Mouse (Mus musculus) yolk sac, embryonic 10.5 days (tissue): ENCODE measurements around the gene Cmss1.
A peak's percentile ranks its signal among the peaks of the same experiment; 100 is the strongest.

Experiments
- DNase-seq: peaks from one replicate; pipeline ENCODE4 v3.0.0-alpha.2; 2017; ENCODE audit warnings: low spot score

Gene Cmss1

DNA sequence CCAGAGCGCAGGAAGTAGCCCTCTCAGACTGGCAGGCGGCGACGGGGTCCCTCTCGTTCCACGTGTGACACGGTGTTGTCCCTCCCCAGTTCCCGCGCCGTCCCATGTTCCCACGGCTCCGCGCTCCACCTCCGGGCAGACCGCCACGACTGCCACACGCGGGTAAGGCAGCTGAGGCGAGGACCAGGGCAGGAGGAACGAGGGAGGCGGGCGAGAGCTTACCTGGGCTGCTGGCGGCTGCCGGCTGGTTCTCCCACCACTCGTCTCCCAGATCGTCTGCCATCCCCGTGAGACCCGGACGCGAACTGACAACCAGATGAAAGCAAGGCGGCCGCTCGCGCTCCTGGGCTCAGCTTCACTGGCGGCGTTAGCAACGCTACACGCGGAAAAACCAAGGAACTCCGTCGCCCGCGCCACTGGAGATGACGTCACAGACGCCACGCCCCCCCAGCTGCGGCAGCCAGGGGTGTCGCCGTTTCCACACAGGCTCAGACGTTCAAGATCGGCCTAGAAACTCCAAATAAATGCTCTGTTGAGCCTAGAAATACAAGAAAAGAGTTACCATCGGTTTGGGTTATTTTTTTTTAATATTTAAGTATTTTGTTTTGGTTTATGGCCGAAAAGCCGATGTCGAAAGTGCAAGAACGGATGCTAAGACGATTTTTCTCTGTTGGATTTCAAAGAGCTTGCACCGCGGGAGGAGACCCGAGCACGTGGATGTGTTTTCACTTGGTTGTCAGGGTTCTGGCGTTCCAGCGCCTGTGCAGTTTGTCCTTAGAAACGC, at the start of gene Cmss1:
TSS of gene Cmss1 (minus strand) at position 421 of the 784 bp plus-strand sequence.
- DNase-seq, result peak; percentile 88

DNA sequence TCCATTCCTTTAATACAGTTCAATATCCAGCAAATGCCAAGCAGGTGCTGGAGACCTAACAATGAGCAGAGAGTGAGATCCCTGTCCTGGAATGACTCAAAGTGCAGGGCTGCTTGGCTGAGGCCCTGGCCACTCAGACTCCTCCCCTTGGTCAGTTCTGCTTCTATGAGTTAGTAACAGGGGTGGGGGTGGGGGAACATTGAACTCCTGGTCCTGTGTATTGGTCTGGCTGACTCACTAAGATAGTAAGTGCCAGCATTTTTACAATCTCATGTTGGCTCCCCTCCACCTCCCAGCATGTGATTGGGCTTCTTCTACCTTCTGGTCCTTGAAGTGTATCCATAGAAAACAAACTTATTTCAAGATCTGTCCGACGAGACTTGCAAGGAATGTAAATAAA, 43.2 kb upstream of the Cmss1 start:
- peak; percentile 4 for DNase-seq

DNA sequence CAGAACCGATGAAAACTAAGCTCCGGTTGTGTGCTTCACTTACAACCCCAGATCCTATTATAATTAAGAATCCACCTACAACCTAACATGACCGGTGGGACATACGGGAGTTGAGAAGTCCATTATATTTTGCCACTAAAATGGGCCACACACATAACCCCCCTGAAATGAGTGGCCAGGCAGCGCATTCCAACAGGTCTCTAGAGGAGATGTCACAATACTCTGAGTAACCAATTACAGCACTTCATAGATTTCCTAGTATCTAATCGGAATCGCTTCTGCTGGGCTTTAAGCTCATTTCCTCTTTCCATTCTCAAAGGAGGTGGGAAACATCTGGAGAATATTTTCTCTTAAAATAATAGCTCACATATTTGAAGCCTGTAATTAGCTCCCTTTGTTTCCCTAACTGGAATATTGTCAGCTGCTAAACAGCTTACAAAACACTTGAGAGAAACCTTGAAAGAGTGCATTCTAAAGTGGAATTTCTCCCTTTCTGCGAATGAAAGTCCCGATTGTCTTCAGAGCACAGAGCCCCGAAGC, 34.8 kb upstream of the Cmss1 start:
- no peak for DNase-seq

GRCm38 (mm10) chr16:57634766-57635165, 28.1 kb upstream of the Cmss1 start:
- no peak for DNase-seq

GRCm38 (mm10) chr16:57634191-57634590, 27.5 kb upstream of the Cmss1 start:
- DNase-seq, result peak; percentile 60

GRCm38 (mm10) chr16:57611768-57612167, 5.1 kb upstream of the Cmss1 start:
- DNase-seq, result no peak

DNA sequence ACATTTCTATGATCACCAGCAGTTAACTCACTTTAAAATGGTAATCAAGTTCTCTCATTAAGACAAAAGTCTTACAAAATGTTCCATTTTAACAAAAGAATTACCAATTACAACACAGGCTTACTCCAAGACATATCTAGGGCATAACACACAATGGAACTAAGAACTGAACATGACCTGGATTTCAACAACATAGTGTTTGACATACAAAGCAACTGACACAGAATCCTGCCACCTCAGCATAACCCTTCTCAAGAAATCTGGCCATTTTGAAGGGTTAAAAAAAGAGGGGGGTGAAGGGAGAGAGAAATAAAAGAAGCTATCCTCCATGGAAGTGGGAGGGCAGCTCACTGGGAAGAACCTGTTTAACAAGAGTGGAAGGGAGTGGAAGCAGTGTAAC, 5.6 kb downstream of the Cmss1 start:
- no peak for DNase-seq

DNA sequence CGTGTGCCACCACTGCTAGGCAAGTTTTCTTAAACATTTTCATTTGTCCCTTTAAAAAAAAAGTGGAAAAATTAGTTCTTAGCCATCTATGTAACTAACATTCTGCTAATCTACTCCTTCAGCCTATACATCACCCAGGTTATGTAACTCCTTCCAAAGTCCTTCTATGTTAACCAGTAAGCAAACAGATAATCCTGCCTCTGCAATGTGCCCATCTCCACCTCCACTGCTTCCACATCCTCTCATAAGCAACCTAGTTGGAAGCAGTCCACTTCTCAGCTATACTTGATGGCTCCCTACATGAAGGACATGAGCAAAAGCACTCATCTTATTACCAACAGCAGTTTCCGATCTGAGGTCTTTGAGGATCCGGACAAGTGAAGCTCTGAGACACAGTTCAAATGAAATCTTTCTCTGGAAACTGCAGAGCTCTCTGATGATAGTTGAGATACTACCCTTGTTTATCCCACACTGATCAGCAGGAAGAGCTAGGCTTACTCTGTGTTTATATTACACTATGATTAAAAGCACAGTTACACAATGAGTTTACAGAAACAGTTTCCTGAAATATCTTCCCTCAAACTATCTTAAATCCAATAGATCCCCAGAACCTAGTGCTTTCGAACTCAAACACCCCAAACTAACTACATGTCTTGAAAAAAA, 9.2 kb downstream of the Cmss1 start:
- DNase-seq, result no peak

DNA sequence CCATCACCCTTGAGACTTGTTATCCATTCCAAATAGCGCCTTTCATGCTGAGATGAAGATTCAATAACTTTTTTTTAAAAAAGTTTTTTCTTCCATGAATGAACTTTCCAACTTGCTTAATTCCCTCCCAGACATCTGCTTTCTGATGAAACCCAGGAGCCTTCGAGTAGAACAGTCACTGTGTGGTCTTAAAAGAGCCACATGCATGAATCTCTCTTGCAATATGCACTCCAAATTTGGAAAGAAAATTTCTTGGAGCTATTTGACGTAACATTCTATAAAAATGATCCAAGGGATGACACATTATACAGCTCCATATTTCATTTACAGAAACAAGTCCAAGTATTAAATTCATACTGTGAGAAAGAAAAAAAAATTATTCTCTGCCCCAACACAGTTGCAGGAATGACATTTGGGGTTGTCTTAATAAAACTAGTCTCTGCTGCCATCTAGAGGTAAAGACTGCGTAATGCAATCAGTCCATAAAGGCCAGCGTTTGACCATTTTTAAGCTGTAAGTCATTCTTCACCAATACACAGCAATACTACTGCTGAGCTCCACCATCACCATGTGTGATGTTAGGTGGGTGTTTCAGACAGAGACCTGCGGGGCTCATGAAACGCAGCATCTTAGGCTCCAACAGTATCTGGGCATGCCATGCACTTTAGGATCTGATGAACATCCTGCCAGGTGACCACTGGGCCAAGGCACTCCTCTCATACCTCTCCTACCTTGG, 13.1 kb downstream of the Cmss1 start:
- DNase-seq, result peak; percentile 23

DNA sequence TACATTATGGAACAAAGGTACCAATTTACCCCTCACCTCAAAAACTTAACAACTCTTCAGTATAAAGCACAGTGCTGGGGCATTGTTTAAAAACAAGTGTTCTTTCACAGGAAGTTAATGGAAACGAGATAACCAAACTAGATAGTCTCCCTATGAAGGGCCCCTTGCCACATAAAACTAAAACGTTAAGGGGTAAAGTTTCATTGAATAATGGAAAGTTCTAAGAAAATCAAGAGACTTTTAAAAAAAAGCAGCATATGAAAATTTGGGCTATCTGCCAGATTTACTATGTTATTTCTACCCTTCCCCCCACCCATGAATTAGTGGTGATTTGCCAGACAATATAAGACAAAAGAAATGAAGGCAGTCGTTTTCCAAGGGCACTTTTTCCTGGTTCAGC, 21.5 kb downstream of the Cmss1 start:
- no peak for DNase-seq

GRCm38 (mm10) chr16:57582008-57582407, 24.7 kb downstream of the Cmss1 start:
- DNase-seq, result no peak

GRCm38 (mm10) chr16:57580041-57580440, 26.6 kb downstream of the Cmss1 start:
- no peak for DNase-seq

- DNase-seq, result no peak
Observed at GRCm38 (mm10) chr16:57577519-57577918, 29.1 kb downstream of the Cmss1 start.

DNA sequence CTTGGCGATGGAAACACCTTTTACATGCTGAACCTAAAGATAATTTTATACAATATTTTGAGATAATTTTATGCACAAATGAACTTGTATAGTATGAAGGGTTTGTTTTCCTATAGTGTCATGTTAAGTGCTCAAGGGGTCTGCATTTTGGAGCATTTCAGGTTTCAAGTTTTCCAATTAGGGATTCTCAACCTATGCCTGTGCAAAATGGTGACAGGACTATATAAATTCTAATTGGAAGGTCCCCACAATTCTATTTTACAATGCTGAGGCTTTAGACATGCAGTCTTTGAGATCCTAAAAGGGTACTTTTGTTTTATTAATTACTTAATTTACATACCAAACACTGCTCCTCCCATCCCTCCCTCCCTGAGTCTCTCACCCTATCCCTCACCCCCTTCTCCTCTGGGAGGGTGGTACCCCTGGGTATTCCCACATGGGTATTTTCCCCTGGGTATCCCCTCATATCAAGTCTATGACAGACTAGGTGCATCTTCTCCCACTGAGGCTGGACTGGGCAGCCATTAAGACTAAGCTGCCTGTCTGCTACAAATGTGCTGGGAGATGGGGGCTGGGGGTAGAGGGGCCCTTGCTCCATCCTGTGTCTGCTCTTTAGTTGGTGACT, 30.8 kb downstream of the Cmss1 start:
- no peak for DNase-seq

GRCm38 (mm10) chr16:57573831-57574230, 32.8 kb downstream of the Cmss1 start:
- DNase-seq, result no peak

GRCm38 (mm10) chr16:57570789-57571311, 35.8 kb downstream of the Cmss1 start:
- no peak for DNase-seq

DNA sequence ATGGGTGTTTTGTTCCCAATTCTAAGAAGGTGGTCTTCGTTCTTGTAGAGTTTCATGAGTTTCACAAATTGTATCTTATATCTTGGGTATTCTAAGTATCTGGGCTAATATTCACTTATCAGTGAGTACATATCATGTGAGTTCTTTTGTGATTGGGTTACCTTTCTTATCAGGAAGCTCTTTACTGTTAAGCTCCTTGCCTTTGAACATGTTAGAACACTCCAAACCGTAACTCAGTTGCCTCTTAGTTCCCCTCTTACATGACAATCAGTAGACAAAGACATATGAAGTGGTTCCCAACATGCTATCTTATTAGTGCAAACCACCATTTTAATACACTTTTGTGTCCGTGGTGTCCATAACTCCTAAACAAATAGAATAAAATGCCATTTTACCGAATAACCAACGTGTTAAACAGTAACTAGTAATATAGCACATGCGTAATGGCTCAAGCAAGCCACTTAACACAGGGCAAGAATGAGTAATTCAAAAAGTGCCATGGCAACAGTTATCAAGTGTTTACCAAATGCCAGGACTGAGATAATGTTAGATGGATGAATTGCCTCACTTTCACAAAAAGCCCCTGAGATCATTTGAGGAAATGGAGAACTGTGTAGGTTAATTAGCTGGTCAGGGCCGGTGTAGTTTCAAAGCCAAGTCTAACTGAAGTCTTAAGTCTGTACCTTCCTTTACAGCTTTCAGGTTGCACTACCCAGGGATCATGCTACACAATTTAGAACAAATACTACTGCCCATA, 37.8 kb downstream of the Cmss1 start:
- no peak for DNase-seq

GRCm38 (mm10) chr16:57566215-57566614, 40.4 kb downstream of the Cmss1 start:
- no peak for DNase-seq

DNA sequence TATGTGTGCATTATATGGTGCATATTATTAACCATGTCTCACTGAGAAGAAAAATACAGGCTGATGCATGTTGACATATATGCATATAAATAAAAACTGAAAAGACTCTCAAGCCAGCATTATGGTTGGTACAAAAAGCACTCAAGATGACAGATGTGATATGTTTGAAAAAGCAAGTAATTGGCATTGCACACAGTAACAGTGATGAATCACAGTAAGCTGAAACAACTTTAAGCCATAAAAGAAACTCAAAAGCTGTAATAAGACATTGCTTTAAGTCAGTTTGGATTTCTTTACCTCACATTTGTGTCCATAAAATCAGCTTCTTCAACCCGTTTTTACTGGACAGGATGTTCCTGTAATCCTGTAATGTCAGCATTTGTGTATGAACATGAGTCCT, 41.9 kb downstream of the Cmss1 start:
- DNase-seq, result no peak

DNA sequence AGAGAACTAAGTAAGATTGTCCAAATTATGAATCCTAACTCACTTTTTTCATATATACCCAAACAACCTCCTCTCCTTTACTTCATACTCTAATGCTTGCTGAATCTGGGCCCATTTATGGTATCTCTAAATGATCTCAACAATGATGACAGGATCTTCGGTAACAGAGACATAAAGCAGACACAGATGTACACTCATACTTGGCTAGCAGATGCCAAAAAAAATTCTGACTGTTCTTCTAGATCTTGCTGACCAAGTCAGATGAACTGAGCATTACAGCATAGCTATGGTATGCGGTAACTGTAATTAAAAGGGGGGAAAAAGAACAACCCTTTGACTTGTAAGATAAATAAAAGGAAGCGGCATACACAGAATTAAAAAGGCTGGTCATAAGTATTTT, 43.2 kb downstream of the Cmss1 start:
- no peak for DNase-seq

- DNase-seq, result no peak
Observed at GRCm38 (mm10) chr16:57560185-57560584, 46.5 kb downstream of the Cmss1 start.
